Mouse (Mus musculus) left cerebral cortex, postnatal 4 days (tissue): ENCODE measurements around the gene Fam169b. TPM values are rescaled to one million over a fixed set of nuclear protein-coding genes. Genes with fewer than 3 reads are reported as not detected.
A peak's percentile ranks its signal among the peaks of the same experiment; 100 is the strongest.
"Not testable (repeated sequence)": the region's sequence is repeated elsewhere in the genome, so short reads cannot be mapped to it uniquely, and the experiment has no call there.

Experiments used
- DNase-seq: peaks from one replicate; pipeline ENCODE4 v3.0.0-alpha.2; 2022
- intact Hi-C: fragments of 180-260 bp; cut with DNase I; formaldehyde crosslinking; loops from one replicate; pipeline ENCODE4 v1.15.1; 2025
- total RNA-seq, 2 experiments: library from RNA; stranded (reverse); gene quantifications; 2 replicates each; pipeline ENCODE4 v1.2.3; 2021

Fam169b gene
- total RNA-seq, 2 experiments from 2014 or later: 0.12 to 0.22 TPM

DNA sequence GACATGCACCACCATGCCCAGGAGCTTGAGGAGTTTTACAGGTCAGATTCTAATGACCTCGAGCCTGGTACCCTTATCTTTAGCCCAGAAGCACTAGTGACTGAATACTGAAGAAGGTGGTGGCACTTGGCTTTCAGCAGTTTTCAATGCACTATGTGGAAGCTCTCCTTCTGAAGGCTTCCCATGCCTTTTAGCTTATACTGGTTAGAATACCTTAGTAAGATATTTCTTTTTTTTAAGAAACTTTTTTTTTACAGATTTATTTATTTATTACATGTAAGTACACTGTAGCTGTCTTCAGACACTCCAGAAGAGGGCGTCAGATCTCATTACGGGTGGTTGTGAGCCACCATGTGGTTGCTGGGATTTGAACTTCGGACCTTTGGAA, 9.5 kb downstream of the Fam169b start:
- intact Hi-C loops, DNase-seq: not testable (repeated sequence)

DNA sequence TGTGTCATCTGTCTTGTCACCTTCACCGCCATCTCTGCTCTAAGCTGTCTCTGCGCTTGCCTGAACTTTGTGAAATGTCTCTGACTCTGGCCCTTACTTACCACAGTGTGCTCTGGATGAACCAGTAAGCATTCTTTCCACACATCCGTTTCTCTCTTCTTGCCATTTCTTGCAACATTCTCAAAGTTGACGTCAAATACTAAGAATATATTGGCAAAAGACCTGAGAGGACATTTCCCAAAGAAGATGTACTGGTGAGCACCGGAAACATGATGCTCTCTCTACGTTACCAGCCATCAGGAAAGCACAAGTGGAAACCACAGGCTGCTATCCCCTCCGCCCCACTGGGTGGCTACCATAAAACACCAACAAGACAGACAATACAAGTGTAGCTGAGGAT, 10.1 kb downstream of the Fam169b start:
- intact Hi-C loops: no loop called here
- no peak for DNase-seq

DNA sequence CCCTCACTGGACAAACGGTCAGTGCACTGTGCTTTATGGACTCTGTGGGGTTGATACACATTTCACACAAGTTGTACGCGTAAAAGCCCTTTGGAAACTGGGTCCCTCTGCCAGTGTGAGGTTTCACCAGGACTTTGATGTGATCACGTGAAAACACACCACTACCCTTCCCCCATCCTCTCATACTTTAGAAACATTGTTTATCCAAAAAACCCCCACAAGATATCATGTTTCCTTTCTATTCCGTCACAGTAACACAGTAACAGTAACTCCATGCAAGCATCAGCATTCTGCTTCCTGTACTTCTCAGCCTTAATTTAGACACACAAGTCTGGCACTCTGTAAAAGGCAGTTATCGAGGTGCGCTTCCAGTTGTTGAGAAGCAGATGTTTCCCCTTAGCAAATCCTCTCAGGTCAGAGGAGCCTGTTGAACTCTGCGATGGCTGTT, 12.2 kb downstream of the Fam169b start:
- intact Hi-C loops: no loop called here

DNA sequence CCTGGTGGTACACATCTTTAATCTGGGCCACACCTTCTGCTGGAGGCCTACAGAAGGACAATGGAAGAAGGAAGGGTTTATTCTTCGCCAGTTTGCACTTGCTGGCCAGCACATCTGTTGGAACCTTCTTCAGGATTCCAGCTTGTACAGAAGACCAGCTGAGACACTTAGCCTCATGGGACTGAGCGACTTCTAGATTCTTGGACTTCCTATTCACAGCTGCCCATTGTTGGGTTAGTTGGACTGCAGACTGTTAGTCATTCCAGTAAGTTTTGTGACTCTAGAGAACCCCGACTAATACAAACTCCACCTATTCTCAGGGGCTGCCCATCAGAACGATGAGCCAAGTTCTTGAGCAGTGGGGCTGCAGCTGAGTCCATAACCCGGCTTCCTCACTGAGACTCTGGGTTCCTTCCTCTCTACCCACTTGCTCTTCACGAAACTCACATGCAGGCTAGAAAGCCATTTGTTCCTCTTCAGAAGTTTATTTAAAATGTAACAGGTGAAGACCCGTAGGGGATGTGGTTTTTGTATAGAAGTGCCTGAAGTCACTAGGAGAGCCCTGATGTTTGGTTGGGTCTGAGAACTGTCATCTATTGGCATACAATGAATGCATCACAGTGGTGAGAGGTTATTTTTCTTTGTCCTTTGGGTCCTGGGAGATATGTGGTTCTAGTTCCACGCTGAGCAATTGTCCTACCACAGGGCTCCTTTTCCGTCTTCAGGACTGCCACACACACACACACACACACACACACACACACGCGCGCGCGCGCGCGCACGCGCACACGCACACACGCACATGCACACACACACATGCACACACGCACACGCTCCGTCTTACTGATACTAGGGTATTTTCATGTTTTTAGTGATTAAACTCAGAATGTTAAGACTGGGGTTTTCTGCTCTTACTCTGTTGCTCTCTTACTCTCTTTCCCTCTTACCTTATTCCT, 13.2 kb downstream of the Fam169b start:
- no peak for DNase-seq
- intact Hi-C loops: no loop called here

More for the DNA sequence above, 12.2 kb downstream of the Fam169b start:
- no peak for DNase-seq

GRCm38 (mm10) chr7:68287582-68287981, 13.9 kb downstream of the Fam169b start:
- no peak for DNase-seq
- intact Hi-C loops: no loop called here

DNA sequence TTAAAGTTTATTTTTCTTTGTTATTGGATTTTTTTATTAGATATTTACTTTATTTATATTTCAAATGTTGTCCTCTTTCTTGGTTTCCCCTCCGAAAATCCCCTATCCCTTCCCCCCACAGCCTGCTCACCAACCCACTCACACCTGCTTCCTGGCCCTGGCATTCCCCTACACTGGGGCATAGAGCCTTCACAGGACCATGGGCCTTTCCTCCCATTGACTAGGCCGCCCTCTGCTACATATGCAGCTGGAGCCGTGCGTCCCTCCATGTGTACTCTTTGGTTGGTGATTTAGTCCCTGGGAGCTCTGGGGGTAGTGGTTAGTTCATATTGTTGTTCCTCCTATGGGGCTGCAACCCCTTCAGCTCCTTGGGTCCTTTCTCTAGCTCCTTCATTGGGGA, 14.4 kb downstream of the Fam169b start:
- intact Hi-C loops, DNase-seq: not testable (repeated sequence)

GRCm38 (mm10) chr7:68289081-68289480, 15.4 kb downstream of the Fam169b start:
- intact Hi-C loops: no loop called here
- no peak for DNase-seq

DNA sequence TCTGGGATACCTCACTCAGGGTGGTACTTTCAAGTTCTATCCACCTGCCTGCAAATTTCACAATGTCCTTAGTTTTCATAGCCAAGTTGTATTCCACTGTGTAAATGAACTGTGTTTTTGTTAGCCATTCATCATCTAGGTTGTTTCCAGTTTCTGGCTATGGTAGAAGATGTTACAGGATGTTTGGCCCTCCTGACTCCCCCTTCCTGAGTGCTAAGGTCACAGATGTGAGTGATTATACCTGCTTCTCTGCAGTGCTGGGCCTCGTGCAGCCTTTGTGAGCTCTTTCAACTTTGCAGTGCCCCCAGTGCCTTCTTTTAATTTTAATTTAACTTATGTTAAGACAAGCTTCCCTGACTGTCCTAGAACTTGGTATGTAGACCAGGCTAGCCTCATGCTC, 18.0 kb downstream of the Fam169b start:
- intact Hi-C loops: no loop called here
- no peak for DNase-seq

GRCm38 (mm10) chr7:68293997-68294789, 20.6 kb downstream of the Fam169b start:
- no peak for DNase-seq
- intact Hi-C loops: no loop called here

GRCm38 (mm10) chr7:68296487-68296886, 22.8 kb downstream of the Fam169b start:
- intact Hi-C loops: no loop called here

GRCm38 (mm10) chr7:68298381-68299076, 24.9 kb downstream of the Fam169b start:
- no peak for DNase-seq
- intact Hi-C loops: no loop called here

More at GRCm38 (mm10) chr7:68296487-68296886, 22.8 kb downstream of the Fam169b start:
- DNase-seq: no peak

- no peak for DNase-seq
- intact Hi-C loops: loop anchor here (5.0 kb wide), 1 partner anchor 169 kb away; no protein-coding TSS in a partner anchor
Measured at GRCm38 (mm10) chr7:68301160-68301559, 27.5 kb downstream of the Fam169b start.

DNA sequence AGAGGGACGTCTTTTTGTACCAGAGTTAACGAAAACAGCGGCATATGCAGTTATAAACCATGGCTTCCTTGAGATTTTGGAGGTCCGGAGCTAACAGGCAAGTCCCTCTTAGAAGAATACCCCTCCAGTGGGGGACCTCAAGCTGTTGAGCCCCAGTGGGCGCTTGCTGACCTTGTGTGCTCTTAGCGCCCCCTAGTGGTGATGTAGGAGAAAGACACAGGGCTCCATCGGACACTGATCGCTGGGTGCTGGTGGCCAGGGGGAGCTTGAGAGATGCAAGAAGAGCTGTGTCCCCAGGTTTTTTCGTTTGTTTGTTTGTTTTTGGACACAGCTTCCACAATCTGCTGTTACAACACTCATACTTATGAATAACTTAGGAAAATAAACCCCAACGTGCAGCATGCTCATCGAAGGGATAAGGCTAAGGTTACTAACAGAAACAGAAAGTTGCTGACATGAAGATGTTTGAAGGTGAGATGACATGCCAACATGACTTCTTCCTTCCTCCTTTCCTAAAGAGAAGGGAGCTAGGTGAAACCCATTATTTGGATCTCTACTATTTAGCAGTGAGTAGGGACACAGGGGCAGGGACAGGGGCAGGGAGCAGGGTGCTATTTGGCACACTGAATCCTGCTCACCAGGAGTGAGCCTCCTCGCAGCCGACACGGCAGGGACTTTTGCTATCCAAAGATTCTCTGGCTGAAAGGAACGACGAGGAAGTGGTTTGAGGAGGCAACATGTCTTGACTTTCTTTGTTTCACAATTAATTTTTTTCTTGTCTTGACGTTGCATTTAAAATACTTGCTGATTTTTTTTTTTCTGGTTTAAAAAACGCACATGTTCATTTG, 29.2 kb downstream of the Fam169b start:
- peak; percentile 70 for DNase-seq
- intact Hi-C loops: loop anchor here (5.0 kb wide), 1 partner anchor 171 kb away; no protein-coding TSS in a partner anchor

DNA sequence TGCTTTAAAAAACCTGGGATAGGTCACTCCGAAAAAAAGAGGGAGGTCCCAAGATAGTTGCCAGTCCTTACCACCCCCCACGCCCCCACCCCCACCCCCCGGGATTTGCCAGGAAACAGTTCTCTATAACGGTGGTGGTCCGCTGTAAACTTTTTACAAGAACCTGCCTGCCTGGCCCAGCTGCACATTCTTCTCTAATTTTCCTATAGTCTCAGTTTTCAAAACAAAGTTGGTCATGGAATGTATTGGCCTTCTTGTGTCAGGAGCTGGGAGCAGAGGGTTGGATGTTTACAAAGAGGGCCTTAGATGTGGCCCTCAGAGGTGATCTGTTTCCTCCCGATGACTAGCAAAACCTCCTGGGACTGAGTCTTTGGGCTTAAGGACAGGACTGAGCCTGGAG, 30.0 kb downstream of the Fam169b start:
- no peak for DNase-seq
- intact Hi-C loops: loop anchor here (5.0 kb wide), 1 partner anchor 171 kb away; no protein-coding TSS in a partner anchor

- intact Hi-C loops: no loop called here
- DNase-seq: no peak
Measured at GRCm38 (mm10) chr7:68305781-68306575, 32.3 kb downstream of the Fam169b start.

DNA sequence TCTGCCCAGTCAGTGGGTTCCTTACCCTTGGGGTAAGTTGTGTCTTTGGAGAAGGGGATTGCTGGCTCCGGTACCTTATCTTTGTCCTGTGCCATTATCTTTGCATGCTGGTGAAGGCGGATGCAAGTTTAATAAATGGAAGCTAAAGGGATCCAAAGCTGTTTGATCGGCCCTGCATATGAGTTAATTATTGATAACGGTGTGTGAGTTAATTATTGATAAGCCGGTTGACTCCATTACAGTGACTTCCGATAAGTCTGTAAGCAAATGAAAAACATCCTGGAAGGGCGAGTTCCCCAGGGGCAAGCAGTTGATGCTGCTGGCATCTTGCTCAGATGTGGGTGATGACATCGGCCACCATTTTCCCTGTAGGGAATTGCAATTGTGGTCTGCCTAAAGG, 33.1 kb downstream of the Fam169b start:
- intact Hi-C loops: no loop called here
- no peak for DNase-seq

DNA sequence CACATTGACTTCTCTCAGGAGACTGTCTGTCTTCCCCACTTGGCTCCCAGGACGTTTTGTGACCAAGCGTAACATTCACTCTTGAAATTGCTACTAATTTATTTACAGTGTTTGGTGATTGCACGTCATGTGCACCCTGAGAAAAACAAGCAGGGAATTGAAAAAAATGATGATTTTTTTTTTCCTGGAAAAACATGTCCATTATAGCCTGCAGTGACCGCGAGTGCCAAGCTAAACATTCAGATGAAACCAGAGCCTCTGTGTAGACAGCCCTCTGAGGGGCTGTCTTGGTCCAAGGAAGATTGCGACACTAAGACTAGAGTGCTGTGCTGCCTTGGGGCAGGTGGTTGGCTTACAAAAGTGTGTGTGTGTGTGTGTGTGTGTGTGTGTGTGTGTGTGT, 37.8 kb downstream of the Fam169b start:
- no peak for DNase-seq
- intact Hi-C loops: no loop called here

DNA sequence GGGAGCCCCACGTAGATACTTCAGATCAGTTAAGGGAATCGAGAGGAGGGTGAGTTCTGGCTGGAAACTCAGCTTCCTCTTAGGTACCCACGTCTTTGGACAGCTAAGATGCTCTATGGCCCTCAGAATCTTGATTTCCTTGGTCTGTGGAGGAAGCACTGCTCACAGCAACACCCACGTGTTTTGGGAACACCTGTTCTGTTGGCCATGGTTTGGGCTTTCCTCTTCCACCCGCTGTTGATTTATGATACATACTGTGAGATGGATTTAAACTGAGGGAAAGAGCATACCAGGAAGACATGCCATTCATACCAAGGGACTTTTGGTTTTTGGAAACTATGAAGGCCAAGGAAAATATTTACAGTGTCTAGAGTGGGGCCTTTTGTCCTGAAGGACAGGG, 38.8 kb downstream of the Fam169b start:
- intact Hi-C loops: no loop called here
- no peak for DNase-seq
